Mouse (Mus musculus) ES-CJ7 (cell line): Measurements from ENCODE around the gene Chst15.

ENCODE experiments used
- DNase-seq: peaks from one replicate; pipeline ENCODE4 v3.0.0; 2011; ENCODE audit warnings: low read depth, low spot score

The Chst15 gene

GRCm38 (mm10) chr7:132336781-132337180, 19.8 kb upstream of the Chst15 start:
- no peak for DNase-seq

DNA sequence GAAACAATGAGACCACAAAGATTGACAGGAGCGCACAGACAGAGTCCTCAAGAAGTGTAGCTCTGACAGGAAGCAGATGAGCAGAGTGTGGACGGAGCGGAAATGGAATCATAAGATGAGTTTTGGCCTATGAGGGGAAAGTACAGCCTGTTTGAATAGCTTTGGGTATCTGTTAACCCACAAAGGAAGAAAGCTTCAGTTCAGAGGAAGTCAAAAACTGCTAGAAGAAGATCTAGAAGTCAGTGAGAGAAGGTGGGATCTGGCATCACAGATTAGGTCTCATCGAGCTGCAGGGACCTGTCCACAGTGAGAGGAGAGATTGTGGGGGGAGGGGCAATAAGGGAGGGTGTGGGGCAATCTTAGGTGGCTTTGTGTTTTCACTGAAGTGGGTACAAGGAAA, 18.3 kb upstream of the Chst15 start:
- DNase-seq, result no peak

DNA sequence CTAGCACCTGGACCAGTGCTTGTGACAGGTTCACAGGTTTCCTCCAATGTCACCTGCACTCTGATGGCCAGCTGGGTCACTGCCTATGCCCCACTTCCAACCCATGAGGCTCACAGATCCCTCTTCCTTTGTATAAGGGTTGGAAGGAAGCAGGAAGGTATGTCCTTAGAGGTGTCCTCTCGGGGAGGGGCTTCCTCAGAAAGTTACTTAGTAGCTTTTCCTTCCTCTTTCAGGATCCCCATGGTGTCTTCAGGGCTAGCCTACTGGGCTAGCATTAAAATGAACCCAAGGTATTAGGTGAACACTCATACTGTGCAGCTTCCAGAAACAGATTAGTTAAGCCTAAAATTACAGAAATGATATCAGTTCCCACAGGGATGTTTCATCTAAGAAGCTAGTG, 16.1 kb upstream of the Chst15 start:
- no peak for DNase-seq

GRCm38 (mm10) chr7:132332176-132332575, 15.1 kb upstream of the Chst15 start:
- DNase-seq, result no peak

DNA sequence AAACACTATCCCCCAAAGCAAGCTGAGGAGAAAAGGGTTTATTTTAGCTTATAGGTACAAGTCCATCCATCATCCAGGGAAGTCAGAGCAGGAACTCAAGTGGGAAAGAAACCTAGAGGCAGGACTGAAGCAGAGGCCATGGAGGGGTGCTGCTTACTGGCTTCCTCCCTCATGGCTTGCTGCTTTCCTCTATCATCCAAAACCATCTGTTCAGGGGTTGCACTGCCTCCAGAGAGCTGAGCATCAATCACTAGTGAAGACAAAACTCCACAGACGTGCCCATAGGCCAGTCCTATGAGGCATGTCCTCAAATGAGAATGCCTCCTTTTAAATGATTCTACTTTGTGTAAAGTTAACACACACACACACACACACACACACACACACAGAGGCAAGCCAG, 13.2 kb upstream of the Chst15 start:
- no peak for DNase-seq

DNA sequence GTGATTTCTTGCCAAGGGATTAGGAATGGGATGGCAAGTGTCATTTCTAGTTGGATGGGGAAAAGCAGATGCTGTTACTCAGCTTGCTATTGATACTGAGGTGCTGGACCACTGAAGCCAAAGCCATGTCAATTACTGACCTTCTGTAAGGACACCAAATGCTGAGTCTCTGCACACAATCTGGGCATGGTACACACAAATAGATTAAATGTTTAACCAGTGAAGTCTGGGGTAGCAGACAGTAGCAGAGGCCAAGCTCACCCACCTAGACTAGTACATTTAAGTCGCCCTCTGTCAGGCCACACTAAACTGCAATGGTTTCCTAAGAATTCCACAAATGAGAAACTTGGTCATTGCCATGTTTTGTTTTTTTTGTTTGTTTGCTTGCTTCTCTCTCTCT, 11.6 kb upstream of the Chst15 start:
- DNase-seq, result no peak

DNA sequence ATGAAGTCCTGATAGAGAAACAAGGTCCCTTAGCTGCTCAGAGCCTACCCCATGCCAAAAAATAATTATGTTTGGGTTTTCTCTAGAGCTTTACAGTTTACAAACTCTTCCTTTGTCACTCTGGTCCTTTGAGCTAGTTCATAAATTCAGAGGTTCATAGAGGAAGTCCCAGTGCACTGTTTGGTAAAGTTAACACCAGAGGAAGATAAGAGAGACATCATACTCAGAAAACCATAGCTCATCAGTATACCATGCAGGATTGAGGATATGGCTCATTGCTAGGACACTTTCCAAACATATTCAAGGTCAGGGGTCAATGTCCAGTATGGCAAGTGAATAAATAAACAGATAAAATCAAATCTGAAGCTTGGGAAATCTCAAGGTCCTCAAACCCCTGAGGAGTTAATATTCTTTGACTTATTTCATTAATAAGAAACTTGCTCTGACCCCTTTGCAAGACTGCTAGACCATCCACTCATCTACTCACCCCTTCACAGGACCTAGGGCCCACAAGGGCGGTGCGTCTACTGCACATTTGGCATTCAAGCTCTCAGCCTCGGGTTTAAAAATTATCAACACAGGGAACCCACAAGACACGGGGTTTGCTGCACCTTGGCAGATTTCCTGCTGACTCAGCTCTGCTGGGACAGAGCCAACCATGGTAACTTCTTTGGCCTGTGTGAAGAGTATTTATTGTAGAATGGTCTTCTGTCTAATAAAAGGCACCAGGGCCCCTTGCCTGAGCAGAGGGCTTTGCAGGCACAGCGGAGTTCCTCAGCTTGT, 8.7 kb upstream of the Chst15 start:
- DNase-seq, result no peak

- DNase-seq, result no peak
Measured at GRCm38 (mm10) chr7:132323430-132323829, 6.4 kb upstream of the Chst15 start.

GRCm38 (mm10) chr7:132321392-132321958, 4.4 kb upstream of the Chst15 start:
- DNase-seq, result no peak

DNA sequence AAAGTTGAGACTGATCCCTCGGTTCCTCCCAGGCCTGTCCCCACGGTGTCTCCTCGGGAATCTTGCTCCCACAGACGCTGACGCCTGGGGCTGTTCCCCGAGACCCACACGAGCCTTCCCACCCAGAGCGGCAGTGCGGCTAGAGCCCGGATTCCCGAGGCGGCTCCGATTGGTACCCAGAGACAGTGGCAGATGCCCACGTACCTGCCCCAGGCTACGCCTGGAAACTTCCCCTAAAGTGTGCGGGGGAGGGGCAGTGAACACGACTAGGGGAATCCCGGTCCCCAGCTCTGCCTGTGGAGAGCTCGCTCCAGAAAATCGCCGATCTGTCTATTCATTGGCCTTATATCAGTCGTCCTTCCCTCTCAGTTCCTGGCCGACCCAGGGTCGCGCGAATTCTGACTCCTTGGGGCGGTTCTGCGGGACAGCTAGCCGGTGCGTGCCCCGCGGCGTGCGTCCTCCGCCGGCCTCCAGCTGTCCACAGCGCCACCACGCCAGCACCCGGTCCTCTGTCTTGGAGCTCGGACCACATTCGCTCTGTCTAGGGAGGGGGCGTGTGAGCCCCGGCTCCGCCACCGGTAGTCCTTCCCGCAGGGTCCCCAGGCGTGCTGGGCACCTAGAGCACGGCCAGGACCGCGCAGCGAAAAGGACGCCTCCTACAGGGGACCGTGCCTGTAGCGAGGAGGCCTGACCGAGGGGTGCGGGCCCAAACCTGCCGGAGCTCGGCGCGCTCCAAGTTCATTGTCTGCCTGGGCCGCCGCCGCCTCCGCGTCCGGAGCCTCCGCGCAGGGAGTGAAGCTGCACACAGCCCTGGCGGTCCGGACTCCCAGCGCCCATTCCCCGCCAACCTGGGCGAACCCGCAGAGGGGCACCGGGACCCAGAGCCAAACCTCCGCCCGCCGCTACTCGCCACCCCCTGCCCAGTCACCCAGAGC, 660 bp downstream of the Chst15 start:
- DNase-seq, result peak; percentile 30

DNA sequence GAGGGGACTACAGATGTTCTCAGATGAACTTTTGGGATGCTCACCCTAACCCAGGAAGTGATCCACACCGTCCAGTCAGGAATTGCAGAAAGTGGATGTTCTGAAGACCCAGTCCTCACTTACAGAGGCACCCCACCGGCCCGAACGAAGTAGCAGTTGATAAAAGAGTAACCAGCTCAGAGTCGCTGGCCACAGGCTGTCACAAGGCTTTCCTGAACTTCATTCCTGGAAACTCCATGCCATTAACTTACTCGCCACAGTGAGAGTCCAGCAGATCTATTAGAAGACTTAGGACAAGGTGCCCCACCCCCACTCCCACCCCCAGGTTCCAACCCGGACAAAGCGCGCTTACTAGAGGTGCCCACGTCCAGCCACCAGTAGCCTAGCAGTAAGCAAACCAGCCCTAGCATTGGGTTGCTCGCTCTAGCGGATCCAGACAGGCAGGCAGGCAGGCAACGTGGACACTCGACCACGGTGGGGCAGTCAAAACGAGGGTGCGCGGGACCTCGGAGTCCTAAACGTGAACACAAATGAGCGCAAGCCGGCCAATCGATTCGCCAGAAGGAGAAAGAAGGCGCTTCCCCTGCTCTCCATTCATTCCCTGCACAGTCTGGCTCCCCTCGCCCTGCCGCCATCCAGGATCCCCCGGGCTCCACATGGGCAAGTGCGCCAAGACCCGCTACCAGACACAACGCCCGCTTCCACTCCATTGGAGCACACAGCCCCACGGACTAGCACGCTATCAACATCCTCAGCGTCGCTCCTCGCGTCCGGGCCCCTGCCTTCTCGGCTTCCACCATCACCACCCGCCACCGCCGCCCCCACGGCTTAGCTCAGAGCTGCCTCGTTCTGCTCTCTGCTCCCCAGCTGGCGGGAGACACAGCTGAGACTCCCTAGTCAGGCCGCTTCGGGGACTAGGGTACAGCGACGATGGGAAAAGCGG, 1.6 kb downstream of the Chst15 start:
- peak; percentile 65 for DNase-seq

- DNase-seq, result peak; percentile 8
Measured at GRCm38 (mm10) chr7:132312396-132312795, 4.6 kb downstream of the Chst15 start.

- DNase-seq, result no peak
Measured at GRCm38 (mm10) chr7:132308537-132309191, 8.4 kb downstream of the Chst15 start.

GRCm38 (mm10) chr7:132307722-132308271, 9.2 kb downstream of the Chst15 start:
- no peak for DNase-seq

DNA sequence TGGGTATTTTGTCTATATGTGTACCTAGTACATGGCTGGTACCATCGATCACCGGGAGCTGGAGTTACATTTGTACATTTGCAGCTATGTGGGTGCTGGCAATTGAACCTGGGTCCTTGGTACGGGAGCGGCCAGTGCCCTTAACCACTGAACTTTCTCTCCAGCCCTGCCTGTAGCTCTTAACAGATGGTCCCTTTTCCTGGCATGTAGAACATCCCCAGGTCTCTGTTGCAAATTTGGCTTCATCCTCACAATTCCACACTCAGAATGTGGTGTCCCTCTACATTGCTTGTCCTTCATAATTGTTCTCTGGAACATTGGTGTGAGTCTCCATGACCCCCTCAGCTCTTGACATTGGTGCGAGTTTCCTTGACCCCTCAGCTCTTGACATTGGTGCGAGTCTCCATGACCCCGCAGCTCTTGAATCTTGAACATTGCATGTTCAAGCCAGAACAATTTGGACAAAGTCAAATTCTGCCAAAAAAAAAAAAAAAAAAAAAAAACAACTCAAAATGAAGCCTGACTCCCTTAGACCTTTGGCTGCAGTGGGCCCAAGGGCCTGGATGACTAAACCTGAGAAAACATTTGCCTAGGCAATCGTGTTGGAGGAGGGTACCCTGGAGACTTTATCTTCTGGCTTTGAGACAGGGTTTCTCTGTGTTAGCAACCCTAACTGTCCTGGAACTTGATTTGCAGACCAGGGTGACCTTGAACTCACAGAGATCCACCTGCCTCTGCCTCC, 10.2 kb downstream of the Chst15 start:
- no peak for DNase-seq

- no peak for DNase-seq
Measured at GRCm38 (mm10) chr7:132305492-132306375, 11.3 kb downstream of the Chst15 start.

DNA sequence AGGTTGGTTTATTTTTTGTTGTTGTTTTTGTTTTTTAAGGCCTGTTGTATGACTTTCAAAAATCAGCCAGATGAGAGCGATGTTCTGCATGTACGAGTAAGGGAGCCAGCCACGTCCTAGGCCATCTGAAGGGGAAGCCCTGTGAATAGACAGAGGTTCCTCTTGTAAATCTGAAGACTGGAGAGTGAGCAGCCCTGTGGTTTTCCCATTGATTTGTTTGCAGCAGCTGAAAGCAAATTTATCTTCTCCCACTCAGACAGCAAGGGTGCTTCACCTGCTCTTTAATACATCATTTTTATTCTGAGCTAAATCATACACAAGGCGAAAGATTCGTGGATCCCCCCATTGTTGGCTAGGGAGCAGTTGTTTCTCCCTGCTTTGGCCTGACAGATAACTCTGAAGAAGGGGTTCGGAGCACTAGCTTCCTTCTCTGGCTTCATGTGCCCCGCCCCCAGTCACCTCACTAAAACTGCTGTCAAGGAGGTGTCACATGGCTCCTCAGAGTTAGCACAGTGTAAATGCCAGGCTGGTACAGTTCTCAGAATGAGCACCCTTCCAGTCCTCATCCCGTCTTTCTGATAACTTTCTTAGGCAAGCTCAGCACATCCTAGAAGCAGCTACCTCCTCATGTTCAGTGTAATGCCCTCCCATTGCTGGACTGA, 12.5 kb downstream of the Chst15 start:
- DNase-seq, result no peak

DNA sequence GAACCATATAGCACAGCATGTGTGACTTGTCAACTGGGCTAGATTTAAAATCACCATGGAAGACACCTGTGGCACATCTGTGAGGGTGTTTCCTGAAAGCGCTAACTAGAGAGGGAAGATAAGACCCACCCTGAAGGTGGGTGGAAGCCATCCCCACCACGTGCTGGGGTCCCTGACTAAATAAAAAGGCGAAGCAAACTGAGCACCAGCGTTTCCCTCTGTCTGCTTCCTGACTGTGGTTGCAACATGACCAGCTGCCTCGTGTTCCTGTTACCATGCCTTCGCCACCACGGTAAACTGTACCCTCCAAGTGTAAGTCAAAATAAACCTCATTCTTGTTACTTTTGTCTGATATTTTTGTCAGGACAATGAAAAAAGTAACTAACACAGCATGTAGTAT, 13.0 kb downstream of the Chst15 start:
- DNase-seq, result no peak
